Mouse (Mus musculus) CD4-positive naive resting alpha-beta T cell, adult 57 days (primary cell): ENCODE results near the gene Tmx2. TPM values are rescaled to one million over a fixed set of nuclear protein-coding genes. Genes with fewer than 3 reads are reported as not detected.

Experiments used
- total RNA-seq: library from RNA; stranded (reverse); gene quantifications from one replicate; pipeline ENCODE4 v1.2.4, GENCODE M21; 2023

The Tmx2 gene
- total RNA-seq = 26.8 TPM

GRCm38 (mm10) chr2:84679016-84679415 is at the start of gene Tmx2:
Gene Tmx2, minus strand, starts transcription at chr2:84679140.

DNA sequence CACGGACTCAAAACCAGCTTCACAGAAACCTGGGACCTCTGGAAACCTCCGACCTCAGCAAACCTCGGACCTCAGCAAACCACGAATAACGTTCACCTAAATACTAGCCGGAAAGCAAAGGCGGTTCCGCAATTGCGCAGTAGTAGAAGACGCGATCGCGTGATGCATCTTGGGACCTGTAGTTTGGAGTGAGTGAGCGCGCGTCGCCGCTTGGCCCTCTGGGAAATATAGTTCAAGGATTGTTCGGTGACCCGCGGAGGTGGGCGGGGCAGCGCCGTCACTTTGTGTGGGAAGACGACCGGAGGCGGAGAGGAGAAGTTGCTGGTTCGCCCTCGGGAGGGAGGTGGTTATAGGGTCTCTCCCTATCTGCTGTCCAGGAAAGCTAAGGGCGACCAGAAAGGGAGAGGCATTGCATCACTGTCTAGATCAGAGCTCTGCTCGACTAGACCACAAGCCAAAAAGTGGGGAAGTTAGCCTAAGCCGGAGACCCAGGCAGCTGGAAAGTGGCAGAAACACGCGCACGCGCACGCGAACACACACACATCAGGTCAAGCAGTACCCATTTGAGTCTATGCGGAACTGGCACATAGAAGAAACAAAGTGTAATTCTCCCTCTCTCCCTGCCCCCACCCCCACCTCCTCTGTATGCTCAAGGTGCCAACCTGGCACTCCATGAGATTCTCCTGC is 48.4 kb upstream of the Tmx2 start, which contains the start of gene Clp1:
Clp1 (minus strand) TSS at position 179 of the 687 bp plus-strand sequence.

DNA sequence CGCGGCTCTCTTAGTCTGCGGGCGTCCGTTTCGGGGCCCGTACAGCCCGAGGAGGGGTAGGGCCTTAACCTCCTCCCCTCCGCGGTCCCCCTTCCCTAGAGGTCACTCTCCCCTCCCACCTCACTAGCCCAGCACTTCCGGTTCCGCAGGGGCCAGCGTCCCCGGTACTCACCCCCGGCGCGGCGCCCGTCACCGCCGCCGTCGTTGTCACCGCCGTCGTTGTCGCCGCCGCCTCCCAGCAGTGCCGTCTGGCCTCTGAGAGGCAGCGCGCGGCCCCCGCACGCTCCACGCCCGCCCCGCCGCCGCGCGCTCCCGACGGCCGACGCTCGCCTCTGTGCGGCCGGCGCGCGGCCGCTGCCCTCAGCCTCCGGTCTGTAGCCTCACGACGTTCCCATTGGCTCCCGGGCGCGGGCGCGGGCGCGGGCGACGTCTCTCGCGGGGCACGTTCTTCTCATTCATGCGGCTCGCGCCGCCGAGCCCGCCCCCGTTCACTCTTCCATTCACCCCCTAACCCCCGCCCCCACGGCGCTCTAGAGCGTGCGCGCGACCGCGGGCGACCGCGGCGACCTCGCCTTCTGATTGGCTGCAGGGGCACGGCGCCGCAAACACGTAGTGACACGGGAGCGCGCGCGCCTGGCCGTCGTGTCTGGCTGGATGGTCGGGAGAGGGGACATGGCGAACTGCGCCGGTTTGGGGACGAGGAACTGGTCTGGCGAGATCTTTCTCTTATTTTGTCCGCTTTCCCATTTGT is 36.0 kb upstream of the Tmx2 start, which contains the start of gene Zdhhc5:
Zdhhc5 (minus strand) TSS at position 370 of the 751 bp plus-strand sequence.

DNA sequence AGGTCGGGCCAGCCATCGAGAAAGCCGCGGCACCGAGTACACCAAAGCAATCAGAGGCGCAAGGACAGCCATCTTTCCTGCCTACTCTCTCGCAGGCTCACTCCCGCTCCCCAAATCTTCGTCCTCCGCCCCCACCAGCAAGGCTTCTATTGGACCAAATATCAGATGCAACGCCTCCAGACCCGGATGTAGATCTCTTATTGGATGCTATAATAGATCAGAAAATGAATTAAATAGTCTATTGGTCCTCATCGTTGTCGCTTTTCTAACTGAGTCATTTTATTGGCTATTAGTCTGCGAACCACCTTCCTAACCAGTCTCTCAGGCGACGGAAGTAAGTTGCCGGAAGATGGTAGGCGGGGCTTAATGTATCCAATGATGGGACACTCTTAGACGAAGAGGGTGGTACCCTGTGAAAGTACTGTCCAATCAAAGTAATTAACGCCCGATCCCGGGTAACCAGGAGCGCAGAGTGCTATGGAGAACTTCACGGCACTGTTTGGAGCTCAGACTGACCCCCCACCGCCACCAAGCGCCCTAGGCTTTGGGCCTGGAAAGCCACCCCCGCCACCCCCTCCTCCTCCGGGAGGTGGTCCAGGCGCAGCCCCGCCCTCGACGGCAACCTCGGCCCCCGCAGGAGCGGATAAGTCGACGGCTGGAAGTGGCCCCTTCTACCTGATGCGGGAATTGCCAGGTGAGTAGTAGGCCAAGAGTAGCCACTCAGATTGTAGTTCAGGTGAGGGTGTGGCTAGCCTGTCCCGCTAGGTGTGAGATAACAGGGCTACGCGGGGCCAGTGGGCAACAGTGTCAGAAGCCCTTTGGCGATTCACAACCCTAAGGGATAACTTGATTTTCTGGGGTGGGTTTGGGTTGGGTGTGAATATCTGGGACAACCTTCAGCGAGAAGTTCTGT is 716 bp downstream of the Tmx2 start, which contains the start of the genes Gm28635 and Med19:
Gm28635 (minus strand) TSS at position 74 of the 913 bp plus-strand sequence.
Med19 (plus strand) TSS at position 435 of the 913 bp plus-strand sequence.

DNA sequence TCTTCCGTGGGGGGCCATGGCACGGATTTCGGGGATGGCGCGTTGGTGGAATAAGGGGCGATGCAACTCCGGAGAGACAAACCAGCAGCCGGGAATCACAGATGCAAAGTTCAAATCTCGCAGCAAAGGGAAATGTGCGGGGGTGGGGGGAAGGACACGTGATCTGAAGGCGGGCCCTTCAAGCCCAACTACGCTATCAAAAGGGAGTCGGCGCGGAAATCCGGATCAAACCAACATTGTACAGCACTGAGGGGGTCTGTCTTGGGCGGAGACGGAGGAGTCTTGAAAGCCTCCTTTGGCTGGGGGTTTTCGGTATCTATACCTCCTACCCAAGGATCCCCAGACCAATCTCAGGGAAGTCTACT is 8.4 kb downstream of the Tmx2 start, which contains the start of gene Selenoh:
Selenoh (minus strand) TSS at position 202 of the 365 bp plus-strand sequence.

GRCm38 (mm10) chr2:84658806-84659205 is 20.1 kb downstream of the Tmx2 start, which contains the start of gene Btbd18:
Gene Btbd18, plus strand, starts transcription at chr2:84659079.

DNA sequence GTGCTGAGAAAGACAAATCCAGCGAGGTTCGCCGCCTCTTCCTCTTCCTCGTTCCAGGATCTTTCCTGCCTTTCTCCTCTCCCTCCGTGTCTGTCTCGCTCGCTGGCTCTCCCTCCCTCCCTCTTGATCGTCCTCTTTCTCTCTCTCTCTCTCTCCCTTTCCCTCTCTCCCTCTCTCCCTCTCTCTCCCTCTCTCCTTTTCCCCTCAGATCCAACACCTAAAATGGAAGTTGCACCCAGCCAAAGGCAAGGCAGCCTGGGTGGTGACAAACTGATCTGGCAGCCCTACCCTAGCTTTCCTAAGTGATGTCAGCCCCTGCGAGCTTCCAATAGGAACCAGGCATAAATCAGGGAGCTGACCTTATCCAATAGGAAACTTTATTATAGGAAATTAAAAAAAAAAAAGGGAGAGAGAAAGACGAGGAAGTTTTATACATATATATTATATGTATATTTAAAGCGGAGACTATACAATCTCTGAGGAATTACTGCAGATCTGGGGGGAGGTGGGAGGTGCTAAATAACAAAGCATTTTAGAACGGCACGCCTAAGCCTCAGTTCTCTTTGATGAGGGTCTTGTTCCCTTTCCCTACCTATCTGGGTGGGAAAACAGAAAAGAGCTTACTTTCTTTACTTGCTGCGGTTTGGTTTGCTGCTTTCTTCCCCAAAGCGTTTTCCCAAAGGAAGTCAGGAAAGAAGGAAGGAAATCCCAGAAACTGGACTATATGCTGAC is 28.3 kb downstream of the Tmx2 start, which contains the start of gene Ctnnd1:
Ctnnd1 (minus strand) TSS at position 302 of the 732 bp plus-strand sequence.

Other genes with a start within 250 kb of the Tmx2 start
- 6.1 TPM for gene Tfpi, start 202.4 kb downstream of the Tmx2 start, total RNA-seq
- 3.9 TPM for gene Ctnnd1, start 28.4 kb downstream of the Tmx2 start, total RNA-seq
- not detected for gene Btbd18, start 20.1 kb downstream of the Tmx2 start, total RNA-seq
- 41.7 TPM for gene Selenoh, start 8.4 kb downstream of the Tmx2 start, total RNA-seq
- gene Gm28635, start 1.1 kb downstream of the Tmx2 start, total RNA-seq = not detected
- gene Med19, start 738 bp downstream of the Tmx2 start, total RNA-seq = 14.7 TPM
- 53.2 TPM for gene Zdhhc5, start 36.0 kb upstream of the Tmx2 start, total RNA-seq
- gene Clp1, start 48.2 kb upstream of the Tmx2 start, total RNA-seq = 25.7 TPM
- 0.56 TPM for gene Ypel4, start 54.9 kb upstream of the Tmx2 start, total RNA-seq
- not detected for gene Gm19426, start 64.5 kb upstream of the Tmx2 start, total RNA-seq
- gene Serping1, start 96.3 kb upstream of the Tmx2 start, total RNA-seq = 4.0 TPM
- 3.6 TPM for gene Ube2l6, start 119.7 kb upstream of the Tmx2 start, total RNA-seq
- gene Smtnl1, start 143.5 kb upstream of the Tmx2 start, total RNA-seq = not detected
- 14.8 TPM for gene Timm10, start 147.9 kb upstream of the Tmx2 start, total RNA-seq
- gene Slc43a1, start 159.7 kb upstream of the Tmx2 start, total RNA-seq = 0.35 TPM
- gene Rtn4rl2, start 207.6 kb upstream of the Tmx2 start, total RNA-seq = not detected